ENCODE assay signal across 29 mouse cellular contexts in the genomic region with DNA sequence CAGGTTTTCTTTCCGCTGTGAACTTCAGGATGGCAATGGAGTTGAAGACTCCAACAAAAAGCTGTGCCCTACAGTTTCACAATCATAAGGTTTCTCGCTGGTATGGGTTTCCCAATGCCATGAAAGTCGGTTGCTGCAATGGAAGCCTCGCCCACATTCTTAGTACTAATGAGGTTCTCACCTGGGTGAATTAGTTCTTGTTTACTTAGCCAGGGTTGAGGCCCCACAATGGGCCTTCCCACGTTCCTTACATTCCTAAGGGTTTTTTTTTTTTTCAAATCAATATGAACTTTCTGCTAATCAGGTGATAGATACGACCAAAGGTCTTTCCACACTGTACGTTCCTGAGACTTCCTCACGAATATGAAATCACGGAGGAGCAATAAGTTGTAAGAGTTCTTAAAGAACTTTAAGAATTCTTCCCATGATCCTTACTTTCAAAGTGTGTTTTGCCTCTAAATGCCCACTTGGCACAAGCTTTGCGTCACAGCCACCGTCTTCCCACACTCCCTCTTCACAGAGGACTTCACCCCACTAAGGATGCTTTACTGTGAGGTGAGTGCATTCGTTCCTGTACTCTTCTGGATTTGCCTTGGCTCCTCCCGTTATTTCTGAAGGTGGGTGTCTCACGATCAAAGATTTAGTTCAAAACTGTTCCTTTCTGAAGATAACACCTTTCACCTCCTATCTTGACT. TPM values are rescaled to one million over a fixed set of nuclear protein-coding genes. Genes with fewer than 3 reads are reported as not detected.
DNase-seq lines count a peak whose midpoint lies in the region; ATAC-seq and TF ChIP-seq lines count a peak whose summit lies in the region.
"Had no signal": no experiment of that assay in that cellular context is flagged by ENCODE, and none has a peak within 500 bp of the region (broad histone marks: within the 10 kb centered on the region; RNA-seq: fewer than 3 reads in every experiment).

No protein-coding gene starts in this region.

- peak; percentile 9 for DNase-seq in ZHBTc4 (ENCODE audit: low read depth, low spot score)
- DNase-seq in lung, postnatal 10 days: peak; percentile 36
- DNase-seq in cerebellum, adult 18-20 months: no peak
- DNase-seq in midbrain, embryonic 14.5 days: no peak
- no peak for DNase-seq in gastrocnemius, postnatal 14 days
- DNase-seq in layer of hippocampus, adult 18-20 months (ENCODE audit: low spot score in 2 of 2): no peak
- DNase-seq: adrenal gland, postnatal 14 days; cerebellum, adult 9-11 months; forebrain, postnatal 0 days; gastrocnemius, postnatal 36 days; heart, postnatal 36 days; kidney, adult 8-10 months; kidney, postnatal 14 days; liver, embryonic 13.5 days; thymus, postnatal 14 days had no signal

- H3K9ac ChIP-seq in intestine, postnatal 0 days (ENCODE audit: low read depth, low read length): no peak overlapping the region
- no peak overlapping the region for H3K9ac ChIP-seq in midbrain, embryonic 14.5 days (replicated peaks; ENCODE audit: low read length)
- H3K9ac ChIP-seq: forebrain, postnatal 0 days; heart, embryonic 15.5 days; hindbrain, embryonic 13.5 days; limb, embryonic 13.5 days; liver, embryonic 13.5 days; midbrain, embryonic 15.5 days; neural tube, embryonic 12.5 days had no signal

- no peaks in the 10 kb centered on the region for H3K36me3 ChIP-seq in intestine, postnatal 0 days (ENCODE audit: control insufficient read depth, insufficient read depth)
- H3K36me3 ChIP-seq in midbrain, embryonic 14.5 days (ENCODE audit: control insufficient read depth, insufficient read depth, low read length): no peaks in the 10 kb centered on the region
- H3K36me3 ChIP-seq: embryonic facial prominence, embryonic 10.5 days; forebrain, embryonic 10.5 days; heart, embryonic 15.5 days; hindbrain, embryonic 13.5 days; limb, embryonic 13.5 days; liver, embryonic 13.5 days; midbrain, embryonic 15.5 days; neural tube, embryonic 12.5 days had no signal

- TF ChIP-seq CTCF in intestine, postnatal 0 days (IDR thresholded peaks at IDR 0.05; ENCODE audit: low read depth): no peak

- no peaks in the 10 kb centered on the region for H3K4me1 ChIP-seq in intestine, postnatal 0 days (replicated peaks; ENCODE audit: control insufficient read depth, insufficient read depth, low read length)
- no peaks in the 10 kb centered on the region for H3K4me1 ChIP-seq in midbrain, embryonic 14.5 days (ENCODE audit: control insufficient read depth, insufficient read depth, low read length)
- H3K4me1 ChIP-seq: liver, embryonic 13.5 days had no signal

- H3K4me3 ChIP-seq in intestine, postnatal 0 days (ENCODE audit: low read depth, low read length): no peak overlapping the region
- H3K4me3 ChIP-seq in midbrain, embryonic 14.5 days (replicated peaks; ENCODE audit: low read depth, low read length): no peak overlapping the region
- H3K4me3 ChIP-seq: embryonic facial prominence, embryonic 10.5 days; forebrain, embryonic 10.5 days; heart, embryonic 15.5 days; hindbrain, embryonic 13.5 days; layer of hippocampus, adult 2 months; limb, embryonic 13.5 days; liver, embryonic 13.5 days; midbrain, embryonic 15.5 days; neural tube, embryonic 12.5 days had no signal

- ATAC-seq in intestine, postnatal 0 days: peak; percentile 86
- ATAC-seq in megakaryocyte progenitor cell, adult 5-6 weeks (replicated peaks; ENCODE audit: poor library complexity): peak; percentile 31; the same call in 1 of the 2 replicates
- no peak for ATAC-seq in midbrain, embryonic 14.5 days (ENCODE audit: low FRiP score, low TSS enrichment)

- H3K4me2 ChIP-seq in intestine, postnatal 0 days (replicated peaks; ENCODE audit: low read depth): no peak overlapping the region
- H3K4me2 ChIP-seq in midbrain, embryonic 14.5 days (ENCODE audit: low read length): no peak overlapping the region
- H3K4me2 ChIP-seq: heart, embryonic 15.5 days; hindbrain, embryonic 13.5 days; limb, embryonic 13.5 days; liver, embryonic 13.5 days had no signal

- 60% methylated on average over 14 of the region's 14 CpGs for WGBS in intestine, postnatal 0 days
- 90% methylated on average over 14 of the region's 14 CpGs for WGBS in midbrain, embryonic 14.5 days

- no peak overlapping the region for H3K27ac ChIP-seq in intestine, postnatal 0 days (ENCODE audit: low read depth, low read length)
- no peak overlapping the region for H3K27ac ChIP-seq in midbrain, embryonic 14.5 days (replicated peaks; ENCODE audit: low read depth, low read length)
- H3K27ac ChIP-seq: embryonic facial prominence, embryonic 10.5 days; forebrain, embryonic 10.5 days; heart, embryonic 15.5 days; hindbrain, embryonic 13.5 days; layer of hippocampus, adult 2 months; limb, embryonic 13.5 days; liver, embryonic 13.5 days; midbrain, embryonic 15.5 days; neural tube, embryonic 12.5 days had no signal

- peaks cover 8% of the 10 kb centered on the region for H3K9me3 ChIP-seq in intestine, postnatal 0 days (ENCODE audit: control insufficient read depth)
- peaks cover 8% of the 10 kb centered on the region; the same call in 1 of the 2 replicates for H3K9me3 ChIP-seq in midbrain, embryonic 14.5 days (ENCODE audit: control insufficient read depth, low read length)
- H3K9me3 ChIP-seq: midbrain, embryonic 15.5 days; neural tube, embryonic 12.5 days had no signal

- peaks cover 44% of the 10 kb centered on the region for H3K27me3 ChIP-seq in intestine, postnatal 0 days (replicated peaks; ENCODE audit: control insufficient read depth, insufficient read depth, low read length)
- no peaks in the 10 kb centered on the region for H3K27me3 ChIP-seq in midbrain, embryonic 14.5 days (ENCODE audit: control insufficient read depth, insufficient read depth, low read length)
- H3K27me3 ChIP-seq: heart, embryonic 15.5 days; hindbrain, embryonic 13.5 days; midbrain, embryonic 15.5 days; neural tube, embryonic 12.5 days had no signal

- intact Hi-C loops in gastrocnemius, postnatal 14 days (cut with DNase I; ENCODE audit: low total_unique reads): no loop called here

RNA-seq across cellular contexts. Expression of a gene that starts 6.3 kb away (rescaled TPM):
- polyA plus RNA-seq in intestine, postnatal 0 days (2015; fragmentation: Nextera tagmentation; extraction: Ambion mirVana): 0.18 TPM in 1 of 2 replicates, not detected in the other
- total RNA-seq in megakaryocyte progenitor cell, adult 5-6 weeks (2015): not detected in 2 replicates
- total RNA-seq in megakaryocyte progenitor cell, adult 5-6 weeks (2017): not detected in 2 replicates
- polyA plus RNA-seq in midbrain, embryonic 14.5 days (2014; fragmentation: Nextera tagmentation; extraction: Ambion mirVana): not detected in 2 replicates
- total RNA-seq in gastrocnemius, postnatal 14 days (2021): not detected
- total RNA-seq in layer of hippocampus, adult 18-20 months (2021): not detected
- total RNA-seq: adrenal gland, postnatal 14 days; forebrain, postnatal 0 days; gastrocnemius, postnatal 36 days; heart, postnatal 36 days; layer of hippocampus, adult 2 months; layer of hippocampus, postnatal 25 days; left cerebral cortex, postnatal 14 days had no signal
- polyA plus RNA-seq: forebrain, postnatal 0 days; heart, embryonic 15.5 days; limb, embryonic 13.5 days; liver, embryonic 13.5 days; neural tube, embryonic 12.5 days had no signal

RNA-seq across cellular contexts. Expression of a gene that starts 11.0 kb away (rescaled TPM):
- polyA plus RNA-seq in intestine, postnatal 0 days (2015; fragmentation: Nextera tagmentation; extraction: Ambion mirVana): 3.1 and 3.2 TPM in 2 replicates
- total RNA-seq in megakaryocyte progenitor cell, adult 5-6 weeks (2015): 2.5 and 3.6 TPM in 2 replicates
- total RNA-seq in megakaryocyte progenitor cell, adult 5-6 weeks (2017): 2.7 and 5.0 TPM in 2 replicates
- 18.9 and 19.2 TPM in 2 replicates for polyA plus RNA-seq in midbrain, embryonic 14.5 days (2014; fragmentation: Nextera tagmentation; extraction: Ambion mirVana)
- total RNA-seq in gastrocnemius, postnatal 14 days (2021): 1 to 10 TPM; 1.7 to 2.4 TPM
- total RNA-seq in layer of hippocampus, adult 18-20 months (2021): 10 to 100 TPM; 12.1 to 12.7 TPM

RNA-seq across cellular contexts. Expression of a gene that starts 21.6 kb away (rescaled TPM):
- not detected in 2 replicates for polyA plus RNA-seq in intestine, postnatal 0 days (2015; fragmentation: Nextera tagmentation; extraction: Ambion mirVana)
- not detected in 2 replicates for total RNA-seq in megakaryocyte progenitor cell, adult 5-6 weeks (2015)
- not detected in 2 replicates for total RNA-seq in megakaryocyte progenitor cell, adult 5-6 weeks (2017)
- polyA plus RNA-seq in midbrain, embryonic 14.5 days (2014; fragmentation: Nextera tagmentation; extraction: Ambion mirVana): not detected in 2 replicates
- total RNA-seq in gastrocnemius, postnatal 14 days (2021): not detected
- not detected for total RNA-seq in layer of hippocampus, adult 18-20 months (2021)
- total RNA-seq: adrenal gland, postnatal 14 days; forebrain, postnatal 0 days; gastrocnemius, postnatal 36 days; heart, adult 8-10 months; heart, postnatal 36 days; layer of hippocampus, adult 2 months; layer of hippocampus, postnatal 25 days; left cerebral cortex, postnatal 14 days had no signal
- polyA plus RNA-seq: cortical plate, adult 2 months; embryonic facial prominence, embryonic 10.5 days; forebrain, embryonic 10.5 days; forebrain, postnatal 0 days; hindbrain, embryonic 13.5 days; limb, embryonic 13.5 days; liver, embryonic 13.5 days; midbrain, embryonic 15.5 days; neural tube, embryonic 12.5 days had no signal

RNA-seq across cellular contexts. Expression of a gene that starts 26.4 kb away (rescaled TPM):
- polyA plus RNA-seq in intestine, postnatal 0 days (2015; fragmentation: Nextera tagmentation; extraction: Ambion mirVana): 4.6 and 5.1 TPM in 2 replicates
- 6.6 and 10.5 TPM in 2 replicates for total RNA-seq in megakaryocyte progenitor cell, adult 5-6 weeks (2015)
- 22.7 and 29.0 TPM in 2 replicates for total RNA-seq in megakaryocyte progenitor cell, adult 5-6 weeks (2017)
- 34.2 and 34.3 TPM in 2 replicates for polyA plus RNA-seq in midbrain, embryonic 14.5 days (2014; fragmentation: Nextera tagmentation; extraction: Ambion mirVana)
- 1 to 10 TPM; 2.6 to 3.8 TPM for total RNA-seq in gastrocnemius, postnatal 14 days (2021)
- 10 to 100 TPM; 19.8 to 24.9 TPM for total RNA-seq in layer of hippocampus, adult 18-20 months (2021)

RNA-seq across cellular contexts. Expression of a gene that starts 42.6 kb away (rescaled TPM):
- polyA plus RNA-seq in intestine, postnatal 0 days (2015; fragmentation: Nextera tagmentation; extraction: Ambion mirVana): 3.2 and 3.7 TPM in 2 replicates
- 20.5 and 28.0 TPM in 2 replicates for total RNA-seq in megakaryocyte progenitor cell, adult 5-6 weeks (2015)
- total RNA-seq in megakaryocyte progenitor cell, adult 5-6 weeks (2017): 48.6 and 57.7 TPM in 2 replicates
- 0.43 and 0.45 TPM in 2 replicates for polyA plus RNA-seq in midbrain, embryonic 14.5 days (2014; fragmentation: Nextera tagmentation; extraction: Ambion mirVana)
- total RNA-seq in gastrocnemius, postnatal 14 days (2021): under 1 TPM; 0.29 to 0.33 TPM
- under 1 TPM; 0.36 to 0.72 TPM for total RNA-seq in layer of hippocampus, adult 18-20 months (2021)

Comparison
In these comparisons a context has a peak if more than half of its experiments do, and no peak if none do; other contexts are left out.
1. DNase-seq: peak in ZHBTc4 (single experiment) and lung, postnatal 10 days (single experiment); none in cerebellum, adult 18-20 months (0 of 2), midbrain, embryonic 14.5 days (single experiment), gastrocnemius, postnatal 14 days (single experiment) and layer of hippocampus, adult 18-20 months (0 of 2).